Mouse (Mus musculus): ENCODE measurements around the gene Ciao2b. TPM values are rescaled to one million over a fixed set of nuclear protein-coding genes. Genes with fewer than 3 reads are reported as not detected.

Ciao2b gene
- total RNA-seq, 2 experiments from 2014 or later: 38.3 to 48.5 TPM

Other genes starting within 250 kb of the Ciao2b start
- gene Cmtm4, start 246.2 kb downstream of the Ciao2b start, total RNA-seq (2021): 1 to 10 TPM; 6.3 to 7.6 TPM
- 100 to 1,000 TPM; 101 to 112 TPM for gene Dync1li2, start 198.9 kb downstream of the Ciao2b start, total RNA-seq (2021)
- not detected for gene Terb1, start 132.1 kb downstream of the Ciao2b start, total RNA-seq (2021)
- gene Nae1, start 107.3 kb downstream of the Ciao2b start, total RNA-seq (2021): 10 to 100 TPM; 27.0 to 27.4 TPM
- 1 to 10 TPM in 1 of 2 experiments, under 1 TPM in 1; 0.56 to 1.6 TPM for gene Car7, start 107.3 kb downstream of the Ciao2b start, total RNA-seq (2021)
- gene Pdp2, start 50.5 kb downstream of the Ciao2b start, total RNA-seq (2021): 1 to 10 TPM; 3.8 to 4.7 TPM
- under 1 TPM; 0.54 to 0.63 TPM for gene Cdh16, start 17.6 kb downstream of the Ciao2b start, total RNA-seq (2021)
- 10 to 100 TPM; 17.0 to 34.2 TPM for gene Rrad, start 10.6 kb downstream of the Ciao2b start, total RNA-seq (2021)
- not detected for gene Ces2a, start 92.0 kb upstream of the Ciao2b start, total RNA-seq (2021)
- under 1 TPM; 0.18 to 0.19 TPM for gene Ces2b, start 189.6 kb upstream of the Ciao2b start, total RNA-seq (2021)
- under 1 TPM; 0.28 to 0.41 TPM for gene Ces2c, start 205.1 kb upstream of the Ciao2b start, total RNA-seq (2021)